Mouse (Mus musculus): ENCODE results near the gene Ifnlr1. TPM values are rescaled to one million over a fixed set of nuclear protein-coding genes. Genes with fewer than 3 reads are reported as not detected.
"Not testable (repeated sequence)": the region's sequence is repeated elsewhere in the genome, so short reads cannot be mapped to it uniquely, and the experiment has no call there.

Ifnlr1 gene
- polyA plus RNA-seq, 1 experiment from 2014 or later = 0.68 TPM

- H3K4me3 ChIP-seq; H3K27ac ChIP-seq (replicated peaks); H3K4me2 ChIP-seq; H3K4me1 ChIP-seq; ATAC-seq (ENCODE audit: extremely low read depth, insufficient number of reproducible peaks, low FRiP score, low TSS enrichment); H3K9ac ChIP-seq; H3K27me3 ChIP-seq (replicated peaks); H3K36me3 ChIP-seq: not testable (repeated sequence)
- H3K9me3 ChIP-seq = peaks cover 12% of the 10 kb centered on the region
- 88% methylated on average over 11 of the region's 11 CpGs for WGBS
These were observed 30.4 kb downstream of the Ifnlr1 start for GRCm38 (mm10) chr4:135716438-135716837.

DNA sequence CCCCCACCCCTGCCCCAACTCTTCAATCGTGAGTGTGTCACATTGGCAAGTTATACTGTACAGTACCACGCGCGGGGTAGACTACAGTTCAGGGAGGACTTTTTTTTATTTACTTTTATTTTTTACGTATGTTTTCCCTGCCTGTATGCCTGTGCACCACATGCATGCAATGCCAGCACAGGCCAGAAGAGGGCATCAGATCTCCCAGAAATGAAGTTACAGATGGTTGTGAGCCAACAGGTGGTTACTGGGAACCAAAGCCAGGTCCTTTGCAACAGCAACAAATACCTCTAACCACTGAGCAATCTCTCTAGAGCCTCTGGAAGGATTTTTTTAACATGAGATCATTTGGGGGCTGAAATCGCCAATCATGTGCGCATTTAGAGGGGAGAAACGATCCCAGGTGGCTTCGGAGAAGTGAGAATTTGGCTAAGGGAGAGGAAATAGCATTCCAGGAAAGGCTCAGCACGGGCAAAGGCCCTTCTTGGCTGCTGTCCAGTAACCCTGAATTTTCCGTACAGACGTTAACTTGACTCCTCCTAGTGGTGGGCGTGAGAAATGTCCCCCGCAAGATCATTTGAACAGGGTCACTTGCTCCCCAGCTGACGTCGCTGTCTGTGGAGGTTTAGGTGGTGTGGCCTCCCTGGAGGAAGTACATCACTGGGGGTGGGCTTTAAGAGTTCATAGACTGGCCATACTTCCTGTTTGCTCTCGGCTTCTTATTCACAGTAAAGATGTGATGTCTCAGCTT is 36.6 kb downstream of the Ifnlr1 start:
- 69% methylated on average over 17 of the region's 17 CpGs for WGBS
- Histone ChIP-seq H3K4me2 (no peak overlapping the region), H3K9me3 (peaks cover 10% of the 10 kb centered on the region), H3K36me3 (no peaks in the 10 kb centered on the region), H3K4me3 (no peak overlapping the region), H3K4me1 (peaks cover 4% of the 10 kb centered on the region), H3K9ac (no peak overlapping the region), H3K27ac (replicated peaks) (no peak overlapping the region), H3K27me3 (replicated peaks) (no peaks in the 10 kb centered on the region)
- ATAC-seq (ENCODE audit: extremely low read depth, insufficient number of reproducible peaks, low FRiP score, low TSS enrichment) = no peak

DNA sequence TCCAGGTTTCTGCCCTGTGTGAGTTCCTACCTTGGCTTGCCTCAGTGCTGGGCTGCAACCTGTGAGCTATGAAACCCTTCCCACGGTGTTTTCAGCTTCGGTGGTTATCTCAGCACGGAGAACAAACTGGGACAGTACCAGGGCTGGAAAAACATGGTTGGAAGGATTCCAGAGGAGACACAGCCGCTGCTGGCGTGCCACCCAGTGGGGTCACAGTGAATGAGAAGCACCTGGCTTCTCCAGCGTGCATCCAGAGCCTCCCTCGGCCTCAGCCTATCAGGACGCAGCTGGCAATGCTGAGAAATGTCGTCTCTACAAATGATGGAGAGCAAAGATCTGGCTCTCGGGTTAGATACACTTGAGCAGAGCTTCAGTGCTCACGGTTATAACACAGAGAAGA is 40.3 kb downstream of the Ifnlr1 start:
- WGBS = 61% methylated on average over 11 of the region's 11 CpGs
- Histone ChIP-seq H3K27me3 (replicated peaks) (peaks cover 27% of the 10 kb centered on the region), H3K4me2 (no peak overlapping the region), H3K9ac (no peak overlapping the region), H3K36me3 (no peaks in the 10 kb centered on the region), H3K4me1 (peaks cover 18% of the 10 kb centered on the region), H3K4me3 (no peak overlapping the region), H3K27ac (replicated peaks) (no peak overlapping the region), H3K9me3 (peaks cover 5% of the 10 kb centered on the region; the same call in 1 of the 2 replicates)
- no peak for ATAC-seq (ENCODE audit: extremely low read depth, insufficient number of reproducible peaks, low FRiP score, low TSS enrichment)

GRCm38 (mm10) chr4:135727817-135728216 is 41.7 kb downstream of the Ifnlr1 start, which contains the start of gene Il22ra1:
Il22ra1 (plus strand) TSS chr4:135728172.
- ATAC-seq (ENCODE audit: extremely low read depth, insufficient number of reproducible peaks, low FRiP score, low TSS enrichment) = no peak
- Histone ChIP-seq H3K9me3 (peaks cover 3% of the 10 kb centered on the region; the same call in 1 of the 2 replicates), H3K36me3 (no peaks in the 10 kb centered on the region), H3K27ac (replicated peaks) (no peak within 1 kb of the TSS), H3K27me3 (replicated peaks) (peaks cover 27% of the 10 kb centered on the region), H3K9ac (peak within 1 kb of the TSS; percentile 28), H3K4me1 (peaks cover 18% of the 10 kb centered on the region), H3K4me3 (peak within 1 kb of the TSS; percentile 40), H3K4me2 (peak within 1 kb of the TSS; percentile 66)
- WGBS = 9% methylated on average over 14 of the region's 14 CpGs

DNA sequence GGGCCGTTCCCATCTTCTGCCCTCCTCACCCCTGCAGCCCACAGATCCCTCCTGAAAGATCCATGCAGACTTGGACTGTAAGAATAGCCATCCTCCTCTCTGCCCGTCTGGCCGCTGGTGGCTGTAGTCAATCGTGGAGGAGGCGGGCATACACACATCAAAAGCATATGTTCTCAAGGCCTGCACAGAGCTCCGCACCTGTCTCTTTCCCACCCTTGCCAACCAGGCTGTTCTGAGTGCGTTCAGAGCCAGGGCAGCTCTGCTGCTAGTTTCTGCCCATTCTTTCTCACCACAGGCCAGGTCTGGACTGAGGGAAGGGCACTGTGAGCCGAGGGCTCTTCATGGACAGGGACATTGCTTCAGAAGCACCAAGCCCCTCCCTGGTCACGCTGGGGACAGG is 44.1 kb downstream of the Ifnlr1 start:
- peaks cover 18% of the 10 kb centered on the region for H3K4me1 ChIP-seq

GRCm38 (mm10) chr4:135730951-135731350 is 44.9 kb downstream of the Ifnlr1 start:
- Histone ChIP-seq H3K27ac (replicated peaks) (no peak overlapping the region), H3K4me3 (no peak overlapping the region), H3K36me3 (no peaks in the 10 kb centered on the region), H3K9me3 (peaks cover 5% of the 10 kb centered on the region; the same call in 1 of the 2 replicates), H3K27me3 (replicated peaks) (peaks cover 27% of the 10 kb centered on the region), H3K4me2 (no peak overlapping the region), H3K9ac (no peak overlapping the region), H3K4me1 (peaks cover 18% of the 10 kb centered on the region)
- 38% methylated on average over 8 of the region's 8 CpGs for WGBS
- no peak for ATAC-seq (ENCODE audit: extremely low read depth, insufficient number of reproducible peaks, low FRiP score, low TSS enrichment)

More for the DNA sequence above, 44.1 kb downstream of the Ifnlr1 start:
- Histone ChIP-seq H3K27me3 (replicated peaks) (peaks cover 27% of the 10 kb centered on the region), H3K4me2 (no peak overlapping the region), H3K9me3 (peaks cover 5% of the 10 kb centered on the region; the same call in 1 of the 2 replicates), H3K27ac (replicated peaks) (no peak overlapping the region), H3K4me3 (no peak overlapping the region), H3K9ac (no peak overlapping the region), H3K36me3 (no peaks in the 10 kb centered on the region)
- WGBS = 78% methylated on average over 9 of the region's 9 CpGs
- ATAC-seq (ENCODE audit: extremely low read depth, insufficient number of reproducible peaks, low FRiP score, low TSS enrichment) = no peak

DNA sequence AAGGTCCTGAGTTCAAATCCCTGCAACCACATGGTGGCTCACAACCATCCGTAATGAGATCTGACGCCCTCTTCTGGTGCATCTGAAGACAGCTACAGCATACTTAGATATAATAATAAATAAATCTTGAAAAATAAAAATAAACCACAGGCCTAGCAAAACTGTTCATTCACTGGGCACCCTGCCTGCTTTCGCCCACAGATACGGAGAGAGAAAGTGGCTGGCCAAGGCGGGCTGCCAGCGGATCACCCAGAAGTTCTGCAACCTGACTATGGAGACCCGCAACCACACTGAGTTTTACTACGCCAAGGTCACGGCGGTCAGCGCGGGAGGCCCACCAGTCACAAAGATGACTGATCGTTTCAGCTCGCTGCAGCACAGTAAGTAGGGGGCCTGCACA is 47.8 kb downstream of the Ifnlr1 start:
- ATAC-seq (ENCODE audit: extremely low read depth, insufficient number of reproducible peaks, low FRiP score, low TSS enrichment) = no peak
- 88% methylated on average over 14 of the region's 14 CpGs for WGBS
- H3K27me3 ChIP-seq (replicated peaks) = peaks cover 16% of the 10 kb centered on the region
- peaks cover 14% of the 10 kb centered on the region for H3K4me1 ChIP-seq
- no peak overlapping the region for H3K4me2 ChIP-seq
- no peak overlapping the region for H3K27ac ChIP-seq (replicated peaks)
- no peak overlapping the region for H3K4me3 ChIP-seq
- H3K9ac ChIP-seq = no peak overlapping the region
- H3K36me3 ChIP-seq = no peaks in the 10 kb centered on the region
- H3K9me3 ChIP-seq = peaks cover 5% of the 10 kb centered on the region; the same call in 1 of the 2 replicates

- WGBS = 71% methylated on average over 3 of the region's 3 CpGs
- H3K4me2 ChIP-seq = no peak overlapping the region
- no peaks in the 10 kb centered on the region for H3K27me3 ChIP-seq (replicated peaks)
- ATAC-seq (ENCODE audit: extremely low read depth, insufficient number of reproducible peaks, low FRiP score, low TSS enrichment) = no peak
- H3K27ac ChIP-seq (replicated peaks) = no peak overlapping the region
- H3K36me3 ChIP-seq = no peaks in the 10 kb centered on the region
- peaks cover 12% of the 10 kb centered on the region for H3K4me1 ChIP-seq
- H3K9ac ChIP-seq = no peak overlapping the region
- peaks cover 5% of the 10 kb centered on the region; the same call in 1 of the 2 replicates for H3K9me3 ChIP-seq
- H3K4me3 ChIP-seq = no peak overlapping the region
These were observed 50.8 kb downstream of the Ifnlr1 start for GRCm38 (mm10) chr4:135736903-135737302.

DNA sequence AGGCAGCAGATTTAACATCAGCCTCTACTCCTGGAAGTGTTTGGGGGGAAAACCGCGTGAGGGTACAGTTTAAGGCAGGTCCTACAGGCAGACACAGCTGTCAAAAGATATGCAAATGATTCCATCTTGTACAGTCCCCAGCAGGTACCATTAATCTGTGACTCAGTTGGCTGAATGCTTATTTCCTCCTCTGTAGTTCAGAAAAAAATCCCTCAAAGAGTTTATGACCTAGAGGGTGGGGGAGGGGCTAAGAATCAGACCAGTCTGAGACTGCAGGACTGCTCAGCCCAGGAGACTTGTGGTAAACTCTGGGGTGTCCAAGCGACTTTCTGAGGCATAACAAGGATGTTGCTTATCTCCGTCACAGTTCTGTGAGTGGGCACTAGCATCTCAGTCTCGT is 52.1 kb downstream of the Ifnlr1 start:
- WGBS = 51% methylated on average over 5 of the region's 5 CpGs
- Histone ChIP-seq H3K4me1 (peaks cover 12% of the 10 kb centered on the region), H3K4me2 (no peak overlapping the region), H3K9me3 (peaks cover 5% of the 10 kb centered on the region; the same call in 1 of the 2 replicates), H3K36me3 (no peaks in the 10 kb centered on the region), H3K27ac (replicated peaks) (no peak overlapping the region), H3K4me3 (no peak overlapping the region), H3K27me3 (replicated peaks) (no peaks in the 10 kb centered on the region), H3K9ac (no peak overlapping the region)
- ATAC-seq (ENCODE audit: extremely low read depth, insufficient number of reproducible peaks, low FRiP score, low TSS enrichment) = no peak; the same call in 1 of the 2 replicates

- no peak for ATAC-seq (ENCODE audit: extremely low read depth, insufficient number of reproducible peaks, low FRiP score, low TSS enrichment)
- no peak overlapping the region for H3K9ac ChIP-seq
- H3K4me1 ChIP-seq = peaks cover 12% of the 10 kb centered on the region
- H3K4me2 ChIP-seq = no peak overlapping the region
- H3K9me3 ChIP-seq = peaks cover 4% of the 10 kb centered on the region; the same call in 1 of the 2 replicates
- H3K27me3 ChIP-seq (replicated peaks) = no peaks in the 10 kb centered on the region
- H3K36me3 ChIP-seq = no peaks in the 10 kb centered on the region
- 57% methylated on average over 7 of the region's 7 CpGs for WGBS
- no peak overlapping the region for H3K27ac ChIP-seq (replicated peaks)
- no peak overlapping the region for H3K4me3 ChIP-seq
These were observed 53.1 kb downstream of the Ifnlr1 start for GRCm38 (mm10) chr4:135739148-135739547.

DNA sequence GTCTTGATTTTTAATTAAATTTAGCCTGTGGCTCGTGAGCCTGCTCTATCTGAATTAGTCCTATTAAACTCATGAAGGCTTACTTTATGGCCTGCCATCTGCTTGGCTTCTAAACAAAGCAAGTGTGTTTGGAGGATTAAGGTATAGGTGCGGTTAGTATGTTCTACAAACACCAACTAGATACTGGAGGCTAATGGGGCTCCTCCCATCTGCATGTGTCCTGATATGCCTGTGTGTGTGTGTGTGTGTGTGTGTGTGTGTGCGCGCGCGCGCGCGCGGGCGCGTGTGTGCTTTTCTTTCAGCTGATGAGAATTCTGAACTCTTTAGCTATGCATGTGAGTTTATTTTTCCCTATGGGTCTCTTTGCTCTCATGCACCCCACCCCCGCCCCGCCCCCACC is 53.6 kb downstream of the Ifnlr1 start:
- Histone ChIP-seq H3K36me3 (no peaks in the 10 kb centered on the region), H3K4me2 (no peak overlapping the region), H3K4me3 (no peak overlapping the region), H3K4me1 (peaks cover 12% of the 10 kb centered on the region), H3K9me3 (no peaks in the 10 kb centered on the region; the same call in 1 of the 2 replicates), H3K27me3 (replicated peaks) (no peaks in the 10 kb centered on the region), H3K27ac (replicated peaks) (no peak overlapping the region), H3K9ac (no peak overlapping the region)
- ATAC-seq (ENCODE audit: extremely low read depth, insufficient number of reproducible peaks, low FRiP score, low TSS enrichment) = no peak
- WGBS = 95% methylated on average over 14 of the region's 14 CpGs

GRCm38 (mm10) chr4:135743520-135743919 is 57.4 kb downstream of the Ifnlr1 start:
- ATAC-seq (ENCODE audit: extremely low read depth, insufficient number of reproducible peaks, low FRiP score, low TSS enrichment) = no peak
- H3K4me1 ChIP-seq = peaks cover 7% of the 10 kb centered on the region
- no peak overlapping the region for H3K27ac ChIP-seq (replicated peaks)
- 33% methylated on average over 6 of the region's 6 CpGs for WGBS
- peaks cover 6% of the 10 kb centered on the region; the same call in 1 of the 2 replicates for H3K27me3 ChIP-seq (replicated peaks)
- no peaks in the 10 kb centered on the region for H3K36me3 ChIP-seq
- H3K4me3 ChIP-seq = no peak overlapping the region
- no peak overlapping the region for H3K9ac ChIP-seq
- H3K4me2 ChIP-seq = no peak overlapping the region
- H3K9me3 ChIP-seq = no peaks in the 10 kb centered on the region
